Comparison of ENCODE assay signal across 8 mouse cellular contexts in the genomic region with DNA sequence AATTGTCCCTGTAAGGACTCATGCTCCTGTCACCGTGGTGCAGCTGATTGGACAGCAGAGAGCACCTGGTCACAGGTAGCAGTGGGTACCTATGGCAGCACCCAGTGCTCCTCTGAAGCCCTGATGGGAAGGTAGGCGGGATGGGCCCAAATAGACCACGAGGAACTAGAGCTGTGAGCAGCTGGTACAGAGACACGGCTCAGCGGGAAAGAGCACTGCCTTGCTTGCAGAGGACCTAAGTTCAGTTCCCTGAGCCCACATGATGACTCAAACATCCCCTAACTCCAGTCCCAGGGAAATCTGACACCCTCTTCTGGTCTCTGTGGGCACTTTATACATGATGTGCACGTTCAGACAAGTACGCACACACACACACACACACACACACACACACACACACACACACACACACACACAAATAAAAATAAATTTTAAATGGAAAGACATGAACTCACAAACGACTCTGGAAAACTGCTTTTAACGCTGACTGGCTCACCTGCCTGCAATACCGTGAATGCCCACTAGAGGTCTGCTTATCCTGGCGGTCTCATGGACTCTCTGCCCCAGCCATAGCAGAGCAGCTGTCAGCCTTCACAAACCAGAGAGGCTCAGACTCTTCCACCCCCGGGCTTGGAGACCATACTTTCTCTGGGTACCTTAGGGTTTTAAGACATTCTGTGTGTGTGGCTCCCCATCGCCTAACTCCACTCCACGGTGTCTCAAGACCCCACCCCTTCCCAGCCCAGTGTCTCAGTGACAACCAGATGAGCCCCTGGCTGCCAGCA. TPM values are rescaled to one million over a fixed set of nuclear protein-coding genes. Genes with fewer than 3 reads are reported as not detected.
DNase-seq lines count a peak whose midpoint lies in the region; ATAC-seq and TF ChIP-seq lines count a peak whose summit lies in the region.

No protein-coding gene starts in this region.

- no peak overlapping the region for H3K9ac ChIP-seq in intestine, postnatal 0 days (ENCODE audit: low read depth, low read length)

- WGBS in intestine, postnatal 0 days = 24% methylated on average over 14 of the region's 14 CpGs

- H3K27me3 ChIP-seq in intestine, postnatal 0 days (replicated peaks; ENCODE audit: control insufficient read depth, insufficient read depth, low read length) = peaks cover 7% of the 10 kb centered on the region; the same call in 1 of the 2 replicates

- H3K4me2 ChIP-seq in intestine, postnatal 0 days (replicated peaks; ENCODE audit: low read depth) = no peak overlapping the region

- no peak overlapping the region for H3K4me3 ChIP-seq in intestine, postnatal 0 days (ENCODE audit: low read depth, low read length)

- H3K27ac ChIP-seq in intestine, postnatal 0 days (ENCODE audit: low read depth, low read length) = peak overlapping the region; percentile 35; the same call in 1 of the 2 replicates

- peak; percentile 89 for TF ChIP-seq CTCF in intestine, postnatal 0 days (IDR thresholded peaks at IDR 0.05; ENCODE audit: low read depth)

- intact Hi-C loops in gastrocnemius, postnatal 36 days (cut with DNase I) = loop anchor here (2.0 kb wide), 1 partner anchor 37 kb away; no protein-coding TSS in a partner anchor

- ATAC-seq in intestine, postnatal 0 days = no peak

- H3K36me3 ChIP-seq in intestine, postnatal 0 days (ENCODE audit: control insufficient read depth, insufficient read depth) = no peaks in the 10 kb centered on the region

- H3K4me1 ChIP-seq in intestine, postnatal 0 days (replicated peaks; ENCODE audit: control insufficient read depth, insufficient read depth, low read length) = 0 out of 2 replicates have a peak, but pooled peaks cover 4% of the 10 kb centered on the region

- no peaks in the 10 kb centered on the region for H3K9me3 ChIP-seq in intestine, postnatal 0 days (ENCODE audit: control insufficient read depth)

- DNase-seq in layer of hippocampus, adult 11-12 months (ENCODE audit: low spot score) = peak; percentile 84
- DNase-seq in layer of hippocampus, adult 9-10 months (ENCODE audit: low spot score) = no peak
- DNase-seq in embryo, embryonic 10.5 days (ENCODE audit: low spot score) = peak; percentile 92
- peak; percentile 69 to 80 for DNase-seq in gastrocnemius, postnatal 36 days
- peak; percentile 88 for DNase-seq in liver
- DNase-seq in naive thymus-derived CD4-positive, alpha-beta T cell, adult 2 months (ENCODE audit: low read depth) = peak; percentile 86
- DNase-seq in spleen, postnatal 4 days (ENCODE audit: low spot score in 2 of 2) = peak; percentile 79 to 95

RNA-seq across cellular contexts. Expression of a gene that starts 1.6 kb away (rescaled TPM):
- 1 to 10 TPM; 3.0 to 6.5 TPM for total RNA-seq in gastrocnemius, postnatal 36 days (2021)
- 2.8 and 3.6 TPM in 2 replicates for polyA plus RNA-seq in intestine, postnatal 0 days (2015; fragmentation: Nextera tagmentation; extraction: Ambion mirVana)

RNA-seq across cellular contexts. Expression of a gene that starts 24.7 kb away (rescaled TPM):
- 10 to 100 TPM; 19.0 to 22.7 TPM for total RNA-seq in gastrocnemius, postnatal 36 days (2021)
- polyA plus RNA-seq in intestine, postnatal 0 days (2015; fragmentation: Nextera tagmentation; extraction: Ambion mirVana) = 13.3 and 14.6 TPM in 2 replicates

RNA-seq across cellular contexts. Expression of a gene that starts 39.7 kb away (rescaled TPM):
- 1 to 10 TPM; 4.1 to 5.1 TPM for total RNA-seq in gastrocnemius, postnatal 36 days (2021)
- 90.3 and 95.4 TPM in 2 replicates for polyA plus RNA-seq in intestine, postnatal 0 days (2015; fragmentation: Nextera tagmentation; extraction: Ambion mirVana)

RNA-seq across cellular contexts. Expression of a gene that starts 54.0 kb away (rescaled TPM):
- total RNA-seq in gastrocnemius, postnatal 36 days (2021) = 10 to 100 TPM; 19.8 to 22.8 TPM
- 28.2 and 29.3 TPM in 2 replicates for polyA plus RNA-seq in intestine, postnatal 0 days (2015; fragmentation: Nextera tagmentation; extraction: Ambion mirVana)

RNA-seq across cellular contexts. Expression of a gene that starts 54.0 kb away (rescaled TPM):
- 1 to 10 TPM; 6.6 to 8.7 TPM for total RNA-seq in gastrocnemius, postnatal 36 days (2021)
- 4.0 and 5.2 TPM in 2 replicates for polyA plus RNA-seq in intestine, postnatal 0 days (2015; fragmentation: Nextera tagmentation; extraction: Ambion mirVana)
